Mouse (Mus musculus): Measurements from ENCODE around the gene Gpr45.

The Gpr45 gene

GRCm38 (mm10) chr1:43047811-43048210, 95.1 kb downstream of the Gpr45 start:
- DNase-seq (ENCODE audit: low read depth) = no peak

GRCm38 (mm10) chr1:43051903-43052302, 99.2 kb downstream of the Gpr45 start:
- no peak for DNase-seq (ENCODE audit: low read depth)

GRCm38 (mm10) chr1:43065615-43066310, 113.1 kb downstream of the Gpr45 start:
- peak; percentile 15 for DNase-seq (ENCODE audit: low read depth)

GRCm38 (mm10) chr1:43066573-43066972, 113.9 kb downstream of the Gpr45 start:
- no peak for DNase-seq (ENCODE audit: low read depth)

GRCm38 (mm10) chr1:43067551-43067950, 114.9 kb downstream of the Gpr45 start:
- DNase-seq (ENCODE audit: low read depth) = no peak

GRCm38 (mm10) chr1:43070726-43071125, 118.1 kb downstream of the Gpr45 start:
- no peak for DNase-seq (ENCODE audit: low read depth)

- no peak for DNase-seq (ENCODE audit: low read depth)
These were observed 119.4 kb downstream of the Gpr45 start for GRCm38 (mm10) chr1:43072028-43072427.

GRCm38 (mm10) chr1:43072561-43072960, 119.9 kb downstream of the Gpr45 start:
- no peak for DNase-seq (ENCODE audit: low read depth)

GRCm38 (mm10) chr1:43074791-43075190, 122.1 kb downstream of the Gpr45 start:
- DNase-seq (ENCODE audit: low read depth) = no peak

GRCm38 (mm10) chr1:43078124-43078523, 125.5 kb downstream of the Gpr45 start:
- DNase-seq (ENCODE audit: low read depth) = no peak

GRCm38 (mm10) chr1:43082946-43083345, 130.3 kb downstream of the Gpr45 start:
- no peak for DNase-seq (ENCODE audit: low read depth)

Data from fibroblast of lung, adult 2 months (primary cell).